Mouse (Mus musculus) megakaryocyte-erythroid progenitor cell, adult 5 weeks (primary cell): ENCODE data around the gene Gbx2. TPM values are rescaled to one million over a fixed set of nuclear protein-coding genes. Genes with fewer than 3 reads are reported as not detected.

Experiments used
- polyA plus RNA-seq: library from polyadenylated mRNA; stranded (reverse); fragments of >175 nt; gene quantifications from 2 replicates; pipeline ENCODE4 v1.2.3, GENCODE M21; 2012

The Gbx2 gene
- polyA plus RNA-seq = 5.3 and 6.0 TPM in 2 replicates

GRCm38 (mm10) chr1:89931120-89931519 is at the start of gene Gbx2:
Gene Gbx2 (minus strand): TSS chr1:89931179.

Other genes with a start within 250 kb of the Gbx2 start
- not detected in 2 replicates for gene Asb18, start 83.5 kb upstream of the Gbx2 start, polyA plus RNA-seq
- gene Iqca, start 222.2 kb upstream of the Gbx2 start, polyA plus RNA-seq = not detected in 2 replicates